Mouse (Mus musculus): ENCODE results near the gene Atox1. TPM values are rescaled to one million over a fixed set of nuclear protein-coding genes. Genes with fewer than 3 reads are reported as not detected.

Atox1 gene
- polyA plus RNA-seq, 1 experiment from 2014 or later: 224 TPM

DNA sequence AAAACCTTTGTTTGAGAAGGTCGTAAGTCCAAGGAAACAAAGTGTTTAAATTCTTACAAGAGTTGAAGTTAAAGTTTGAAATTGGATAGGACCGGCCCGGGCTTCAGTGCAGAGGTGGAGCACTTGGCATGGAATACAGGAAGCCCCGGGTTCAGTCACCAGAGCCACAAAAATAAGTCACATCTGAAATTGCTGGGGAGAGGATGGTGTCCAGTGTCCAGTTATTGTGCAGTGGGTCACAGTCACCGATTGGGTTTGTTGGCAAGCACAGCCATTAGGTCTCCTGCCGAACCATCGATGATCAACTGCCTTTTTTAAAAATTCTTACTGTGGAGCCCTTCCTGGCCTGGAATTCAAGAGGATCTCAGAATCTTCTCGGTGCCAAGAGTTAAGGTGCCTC lies 9.7 kb upstream of the Atox1 start:
- Histone ChIP-seq H3K4me2 (peak overlapping the region; percentile 76), H3K27me3 (ENCODE audit: control insufficient read depth, insufficient read depth, low read length) (no peaks in the 10 kb centered on the region), H3K27ac (ENCODE audit: low read depth, low read length) (no peak overlapping the region), H3K4me1 (ENCODE audit: control insufficient read depth, insufficient read depth, low read length) (peaks cover 17% of the 10 kb centered on the region), H3K9me3 (ENCODE audit: control insufficient read depth, low read length) (no peaks in the 10 kb centered on the region), H3K4me3 (ENCODE audit: low read depth, low read length) (peak overlapping the region; percentile 90), H3K36me3 (ENCODE audit: control insufficient read depth, insufficient read depth, low read length) (peaks cover 11% of the 10 kb centered on the region), H3K9ac (ENCODE audit: low read length) (peak overlapping the region; percentile 97)
- no peak for DNase-seq (ENCODE audit: low spot score, missing footprints)
- no peak for ATAC-seq (ENCODE audit: low FRiP score)
- WGBS: 74% methylated on average over 8 of the region's 8 CpGs

DNA sequence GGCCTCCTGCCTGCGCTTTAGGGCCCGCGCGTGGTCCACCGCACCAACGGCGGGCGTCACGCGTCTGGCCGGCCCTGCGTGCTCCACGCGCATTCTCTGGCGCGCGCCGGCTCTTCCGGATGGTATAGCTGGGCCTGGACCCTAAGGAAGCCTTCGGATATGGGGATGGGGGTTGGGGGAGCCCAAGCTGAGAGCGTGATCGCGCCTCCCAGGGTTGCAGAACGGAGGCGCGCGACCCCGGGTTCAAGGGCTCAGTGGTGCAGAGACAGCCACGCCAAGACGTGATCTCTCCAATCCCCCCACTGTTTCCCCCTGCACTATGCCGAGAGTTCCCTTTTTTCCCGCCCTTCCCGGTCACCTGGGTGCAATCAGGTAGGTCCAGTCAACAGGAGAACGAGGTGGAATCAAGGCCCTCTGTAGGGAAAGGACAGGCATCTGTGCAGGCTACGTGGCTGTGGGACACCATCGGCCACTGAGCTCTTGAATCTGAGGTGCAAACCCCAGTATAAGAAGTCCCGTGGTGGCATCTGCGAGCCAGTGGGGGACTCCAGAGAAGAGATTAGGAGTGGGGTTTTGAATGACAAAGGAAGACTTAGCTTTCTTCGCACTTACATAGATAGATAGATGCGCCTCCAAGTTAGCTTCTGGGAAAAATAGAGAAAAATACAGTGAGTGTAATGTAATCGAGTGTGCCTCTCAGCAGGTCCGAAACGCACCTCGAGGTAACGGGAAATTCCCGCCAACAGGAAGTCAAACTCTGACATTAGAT lies 9.1 kb upstream of the Atox1 start:
- WGBS: 3% methylated on average over 46 of the region's 46 CpGs
- peak overlapping the region; percentile 76 for H3K4me2 ChIP-seq
- peaks cover 17% of the 10 kb centered on the region for H3K4me1 ChIP-seq (ENCODE audit: control insufficient read depth, insufficient read depth, low read length)

DNA sequence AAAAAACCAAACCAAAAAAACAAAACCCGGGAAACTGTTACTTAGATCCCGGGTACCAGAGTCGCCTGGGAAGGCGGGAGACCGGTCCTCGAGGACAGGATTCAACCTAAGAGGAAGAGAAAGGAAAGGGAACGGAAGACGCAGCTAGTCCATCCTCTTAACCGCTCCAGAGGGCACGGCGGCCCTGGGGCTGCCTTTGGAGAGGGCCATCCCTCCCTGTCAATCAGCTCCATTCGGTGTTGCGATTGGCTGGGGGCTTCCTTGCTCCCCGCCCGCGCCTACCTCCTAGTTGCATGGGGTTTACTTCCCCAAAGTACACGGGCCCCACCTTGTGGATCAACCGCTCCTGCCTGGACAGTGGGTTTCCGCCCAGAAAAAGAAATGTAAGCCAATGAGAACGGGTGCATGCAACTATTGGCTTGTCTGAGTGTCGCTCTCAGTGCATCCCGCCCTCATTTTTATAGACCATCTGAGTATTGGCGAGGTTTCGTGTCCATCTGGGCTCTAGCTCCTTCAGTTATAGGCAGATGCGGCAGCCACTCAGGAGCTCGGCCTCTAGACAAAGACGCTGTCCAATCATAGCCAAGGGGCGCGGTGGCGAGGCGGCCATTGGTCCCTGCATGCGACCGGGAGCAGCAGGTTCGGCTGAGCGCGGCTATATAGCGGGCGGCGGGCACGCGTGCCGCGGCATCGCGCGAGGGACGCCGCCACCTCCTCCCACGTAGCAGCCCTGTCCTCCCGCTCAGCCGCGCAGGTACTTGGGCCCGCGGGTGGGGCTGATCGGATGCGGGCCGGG lies 8.2 kb upstream of the Atox1 start, which contains the start of gene G3bp1:
G3bp1 (plus strand) TSS at position 638 of the 796 bp plus-strand sequence.
- under 1% methylated on average over 44 of the region's 57 CpGs for WGBS
- Histone ChIP-seq H3K9me3 (ENCODE audit: control insufficient read depth, low read length) (no peaks in the 10 kb centered on the region), H3K4me1 (ENCODE audit: control insufficient read depth, insufficient read depth, low read length) (peaks cover 17% of the 10 kb centered on the region), H3K4me3 (ENCODE audit: low read depth, low read length) (peak within 1 kb of the TSS; percentile 90), H3K9ac (ENCODE audit: low read length) (peak within 1 kb of the TSS; percentile 97), H3K27ac (ENCODE audit: low read depth, low read length) (peak within 1 kb of the TSS; percentile 76), H3K4me2 (peak within 1 kb of the TSS; percentile 76), H3K36me3 (ENCODE audit: control insufficient read depth, insufficient read depth, low read length) (peaks cover 8% of the 10 kb centered on the region), H3K27me3 (ENCODE audit: control insufficient read depth, insufficient read depth, low read length) (no peaks in the 10 kb centered on the region)
- ATAC-seq (ENCODE audit: low FRiP score) (peak; percentile 98), DNase-seq (ENCODE audit: low spot score, missing footprints) (peak; percentile 98)

More for the DNA sequence above, 9.1 kb upstream of the Atox1 start:
- Histone ChIP-seq H3K4me3 (ENCODE audit: low read depth, low read length) (peak overlapping the region; percentile 90), H3K27me3 (ENCODE audit: control insufficient read depth, insufficient read depth, low read length) (no peaks in the 10 kb centered on the region), H3K9ac (ENCODE audit: low read length) (peak overlapping the region; percentile 97), H3K9me3 (ENCODE audit: control insufficient read depth, low read length) (no peaks in the 10 kb centered on the region), H3K27ac (ENCODE audit: low read depth, low read length) (peak overlapping the region; percentile 49), H3K36me3 (ENCODE audit: control insufficient read depth, insufficient read depth, low read length) (peaks cover 11% of the 10 kb centered on the region)
- DNase-seq (ENCODE audit: low spot score, missing footprints) (peak; percentile 93), ATAC-seq (ENCODE audit: low FRiP score) (no peak)

DNA sequence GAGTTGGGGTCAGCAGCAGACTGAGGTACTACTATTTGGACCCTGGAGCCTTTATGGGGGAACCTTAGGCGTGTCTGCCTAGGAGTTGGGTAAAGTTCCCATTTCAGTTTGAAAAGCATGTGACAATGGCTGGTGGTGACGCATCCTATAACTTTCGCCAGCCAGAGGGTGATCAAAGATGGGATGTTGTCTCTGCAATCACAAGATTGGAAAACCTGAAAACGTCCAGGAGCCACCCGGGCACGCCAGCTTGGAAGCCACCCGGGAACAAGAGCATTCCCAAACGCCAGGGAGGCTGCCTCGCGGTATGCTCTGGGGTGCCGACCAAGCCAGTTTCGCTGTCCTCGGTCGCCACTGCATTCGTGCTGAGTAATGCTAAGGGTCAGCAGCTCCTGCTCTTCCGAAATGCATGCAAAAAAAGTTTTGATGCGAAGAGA lies 7.6 kb upstream of the Atox1 start:
- H3K27ac ChIP-seq (ENCODE audit: low read depth, low read length): peak overlapping the region; percentile 76
- H3K4me3 ChIP-seq (ENCODE audit: low read depth, low read length): peak overlapping the region; percentile 43
- ATAC-seq (ENCODE audit: low FRiP score) (peak; percentile 19; the same call in 1 of the 2 replicates), DNase-seq (ENCODE audit: low spot score, missing footprints) (no peak)
- H3K27me3 ChIP-seq (ENCODE audit: control insufficient read depth, insufficient read depth, low read length): no peaks in the 10 kb centered on the region
- H3K4me1 ChIP-seq (ENCODE audit: control insufficient read depth, insufficient read depth, low read length): peaks cover 17% of the 10 kb centered on the region
- H3K9ac ChIP-seq (ENCODE audit: low read length): peak overlapping the region; percentile 76
- 5% methylated on average over 17 of the region's 17 CpGs for WGBS
- peak overlapping the region; percentile 59 for H3K4me2 ChIP-seq
- no peaks in the 10 kb centered on the region for H3K9me3 ChIP-seq (ENCODE audit: control insufficient read depth, low read length)
- peaks cover 3% of the 10 kb centered on the region; the same call in 1 of the 2 replicates for H3K36me3 ChIP-seq (ENCODE audit: control insufficient read depth, insufficient read depth, low read length)

DNA sequence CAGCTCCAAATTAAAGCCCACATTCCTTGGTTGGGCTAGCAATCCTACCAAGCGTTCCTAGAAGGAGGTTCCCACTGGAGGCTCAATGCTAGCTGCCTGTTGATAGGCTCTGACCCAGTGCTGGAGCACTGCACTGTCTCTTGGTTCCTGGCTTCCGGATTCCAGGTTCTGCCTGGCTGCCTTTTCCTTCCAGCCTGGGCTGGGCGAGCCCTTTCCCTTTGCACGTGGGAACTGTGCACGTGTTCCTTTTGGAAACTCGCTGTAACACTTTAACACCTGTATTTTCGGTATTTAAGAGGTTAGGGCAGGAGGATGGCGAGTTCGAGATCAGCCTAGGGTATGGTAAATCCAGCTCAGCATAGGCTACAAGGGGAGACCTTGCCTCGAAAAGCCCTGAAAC lies 7.0 kb upstream of the Atox1 start:
- Histone ChIP-seq H3K4me3 (ENCODE audit: low read depth, low read length) (no peak overlapping the region), H3K9me3 (ENCODE audit: control insufficient read depth, low read length) (no peaks in the 10 kb centered on the region), H3K27me3 (ENCODE audit: control insufficient read depth, insufficient read depth, low read length) (no peaks in the 10 kb centered on the region), H3K36me3 (ENCODE audit: control insufficient read depth, insufficient read depth, low read length) (peaks cover 3% of the 10 kb centered on the region; the same call in 1 of the 2 replicates), H3K4me1 (ENCODE audit: control insufficient read depth, insufficient read depth, low read length) (peaks cover 17% of the 10 kb centered on the region), H3K9ac (ENCODE audit: low read length) (peak overlapping the region; percentile 76), H3K4me2 (peak overlapping the region; percentile 59), H3K27ac (ENCODE audit: low read depth, low read length) (peak overlapping the region; percentile 76; the same call in 1 of the 2 replicates)
- peak; percentile 87 for DNase-seq (ENCODE audit: low spot score, missing footprints)
- 62% methylated on average over 10 of the region's 10 CpGs for WGBS
- ATAC-seq (ENCODE audit: low FRiP score): no peak

DNA sequence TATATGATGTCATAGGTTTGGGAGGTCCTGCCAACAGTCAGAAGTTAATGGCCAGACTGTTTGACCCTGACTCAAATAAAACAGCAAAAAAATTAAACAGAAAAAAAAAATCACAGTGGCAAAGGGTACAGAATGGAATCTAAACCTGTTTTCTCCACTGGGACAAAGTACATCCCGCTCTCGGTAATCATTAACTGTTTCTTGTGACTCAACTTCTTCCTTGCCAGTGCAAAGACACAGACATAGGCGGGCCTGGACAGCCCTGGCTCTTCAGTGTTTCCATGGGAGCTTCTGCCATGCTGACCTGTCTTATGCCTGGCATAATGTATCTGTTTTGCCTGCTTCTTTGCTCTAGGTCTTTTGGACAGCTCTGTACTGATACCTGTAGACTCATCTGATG lies 4.1 kb upstream of the Atox1 start:
- WGBS: 90% methylated on average over 3 of the region's 3 CpGs
- Histone ChIP-seq H3K4me2 (no peak overlapping the region), H3K36me3 (ENCODE audit: control insufficient read depth, insufficient read depth, low read length) (no peaks in the 10 kb centered on the region), H3K27ac (ENCODE audit: low read depth, low read length) (no peak overlapping the region), H3K4me3 (ENCODE audit: low read depth, low read length) (no peak overlapping the region), H3K9ac (ENCODE audit: low read length) (no peak overlapping the region), H3K27me3 (ENCODE audit: control insufficient read depth, insufficient read depth, low read length) (no peaks in the 10 kb centered on the region), H3K9me3 (ENCODE audit: control insufficient read depth, low read length) (no peaks in the 10 kb centered on the region), H3K4me1 (ENCODE audit: control insufficient read depth, insufficient read depth, low read length) (peaks cover 10% of the 10 kb centered on the region)
- DNase-seq (ENCODE audit: low spot score, missing footprints) (peak; percentile 57), ATAC-seq (ENCODE audit: low FRiP score) (no peak)

DNA sequence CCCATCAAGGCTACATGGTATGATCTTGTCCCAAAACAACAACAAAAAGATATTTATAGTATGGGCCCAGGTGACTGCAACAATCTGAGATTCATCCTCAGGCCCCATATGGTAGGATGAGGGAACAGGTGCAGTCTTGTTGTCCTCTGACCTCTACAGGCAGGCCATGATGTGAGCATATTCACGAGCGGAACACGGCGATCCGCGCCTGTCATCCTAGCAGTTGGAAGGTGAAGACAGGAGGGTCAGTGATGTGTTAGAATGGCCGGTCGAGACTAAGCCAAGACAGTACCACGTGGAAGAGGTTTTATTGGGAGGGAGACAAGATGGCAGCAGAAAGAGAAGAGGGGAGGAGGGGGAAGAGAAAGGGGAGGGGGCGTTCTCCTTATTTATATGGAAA lies 3.7 kb upstream of the Atox1 start:
- H3K4me3 ChIP-seq (ENCODE audit: low read depth, low read length): no peak overlapping the region
- DNase-seq (ENCODE audit: low spot score, missing footprints): no peak
- no peak overlapping the region for H3K9ac ChIP-seq (ENCODE audit: low read length)
- no peaks in the 10 kb centered on the region for H3K36me3 ChIP-seq (ENCODE audit: control insufficient read depth, insufficient read depth, low read length)
- no peak for ATAC-seq (ENCODE audit: low FRiP score)
- WGBS: 90% methylated on average over 10 of the region's 10 CpGs
- H3K27ac ChIP-seq (ENCODE audit: low read depth, low read length): no peak overlapping the region
- peaks cover 13% of the 10 kb centered on the region for H3K4me1 ChIP-seq (ENCODE audit: control insufficient read depth, insufficient read depth, low read length)
- no peaks in the 10 kb centered on the region for H3K9me3 ChIP-seq (ENCODE audit: control insufficient read depth, low read length)
- H3K27me3 ChIP-seq (ENCODE audit: control insufficient read depth, insufficient read depth, low read length): no peaks in the 10 kb centered on the region
- no peak overlapping the region for H3K4me2 ChIP-seq

DNA sequence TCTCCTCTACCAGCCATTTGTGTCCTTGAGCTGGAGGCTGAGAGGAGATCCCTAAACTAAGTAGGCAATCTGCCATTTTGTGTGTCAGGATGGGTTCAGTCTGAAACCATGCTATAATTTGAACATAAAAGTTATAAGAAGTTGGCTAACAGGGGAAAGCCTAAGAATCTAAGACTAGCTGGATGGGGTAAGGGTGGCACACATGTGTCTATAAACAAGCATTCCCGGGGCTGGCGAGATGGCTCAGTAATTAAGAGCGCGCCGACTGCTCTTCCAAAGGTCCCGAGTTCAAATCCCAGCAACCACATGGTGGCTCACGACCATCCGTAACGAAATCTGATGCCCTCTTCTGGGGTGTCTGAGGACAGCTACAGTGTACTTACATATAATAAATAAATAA lies 1.1 kb upstream of the Atox1 start:
- no peak for ATAC-seq (ENCODE audit: low FRiP score)

More for the DNA sequence above, 1.1 kb upstream of the Atox1 start:
- no peaks in the 10 kb centered on the region for H3K9me3 ChIP-seq (ENCODE audit: control insufficient read depth, low read length)
- no peaks in the 10 kb centered on the region for H3K36me3 ChIP-seq (ENCODE audit: control insufficient read depth, insufficient read depth, low read length)
- no peak overlapping the region for H3K27ac ChIP-seq (ENCODE audit: low read depth, low read length)
- peak; percentile 70 for DNase-seq (ENCODE audit: low spot score, missing footprints)
- H3K27me3 ChIP-seq (ENCODE audit: control insufficient read depth, insufficient read depth, low read length): no peaks in the 10 kb centered on the region
- no peak overlapping the region for H3K9ac ChIP-seq (ENCODE audit: low read length)
- no peak overlapping the region for H3K4me3 ChIP-seq (ENCODE audit: low read depth, low read length)
- peaks cover 6% of the 10 kb centered on the region; the same call in 1 of the 2 replicates for H3K4me1 ChIP-seq (ENCODE audit: control insufficient read depth, insufficient read depth, low read length)
- H3K4me2 ChIP-seq: no peak overlapping the region
- WGBS: 91% methylated on average over 9 of the region's 9 CpGs
